22 mouse cellular contexts compared by ENCODE assay signal in the genomic region with DNA sequence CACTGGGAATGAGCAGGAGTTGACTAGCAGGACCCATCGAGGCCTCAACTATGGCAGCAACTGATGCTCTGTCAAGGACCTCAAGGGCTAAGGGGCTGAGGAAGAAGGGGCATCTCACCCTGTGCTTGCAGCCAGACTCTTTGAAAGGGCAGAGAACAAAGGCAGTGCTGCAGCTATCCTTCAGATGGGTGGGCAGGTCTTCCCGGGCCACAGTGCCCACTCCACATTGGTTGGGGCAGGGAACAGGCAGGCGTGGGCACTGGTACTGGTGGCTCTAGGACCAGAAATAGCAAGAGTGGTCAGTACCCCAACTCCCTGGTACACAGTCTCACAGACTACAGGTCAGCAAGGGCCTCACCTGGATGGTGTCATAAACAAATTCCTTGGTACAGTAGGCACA. TPM values are rescaled to one million over a fixed set of nuclear protein-coding genes. Genes with fewer than 3 reads are reported as not detected.
A peak's percentile ranks its signal among the peaks of the same experiment; 100 is the strongest.
DNase-seq lines count a peak whose midpoint lies in the region; ATAC-seq and TF ChIP-seq lines count a peak whose summit lies in the region.
"Had no signal": no experiment of that assay in that cellular context is flagged by ENCODE, and none has a peak within 500 bp of the region (broad histone marks: within the 10 kb centered on the region; RNA-seq: fewer than 3 reads in every experiment).

No protein-coding gene starts in this region.

- no peak for ATAC-seq in hindbrain, embryonic 16.5 days
- no peak for ATAC-seq in limb, embryonic 12.5 days (ENCODE audit: insufficient number of reproducible peaks, insufficient read depth, low FRiP score, low TSS enrichment, low read depth)
- no peak for ATAC-seq in stomach, embryonic 16.5 days (ENCODE audit: insufficient read depth, low FRiP score)
- ATAC-seq in stomach, postnatal 0 days (ENCODE audit: low FRiP score, low TSS enrichment): no peak
- ATAC-seq in CD4-positive, CD25-positive, alpha-beta regulatory T cell, adult 4 months: no peak
- ATAC-seq: Patski had no signal

- H3K4me3 ChIP-seq in hindbrain, embryonic 10.5 days: peak overlapping the region; percentile 4; the same call in 1 of the 2 replicates
- H3K4me3 ChIP-seq in hindbrain, embryonic 16.5 days (ENCODE audit: low read length): no peak overlapping the region
- no peak overlapping the region for H3K4me3 ChIP-seq in limb, embryonic 12.5 days (replicated peaks)
- no peak overlapping the region for H3K4me3 ChIP-seq in limb, embryonic 10.5 days
- H3K4me3 ChIP-seq in stomach, embryonic 16.5 days (replicated peaks; ENCODE audit: low read length): no peak overlapping the region
- no peak overlapping the region for H3K4me3 ChIP-seq in stomach, postnatal 0 days (ENCODE audit: low read depth, low read length)
- H3K4me3 ChIP-seq: erythroblast, embryonic 14.5 days; forebrain, embryonic 12.5 days; heart, embryonic 15.5 days; midbrain, embryonic 12.5 days had no signal

- H3K36me3 ChIP-seq in hindbrain, embryonic 10.5 days: peaks cover 80% of the 10 kb centered on the region
- peaks cover 25% of the 10 kb centered on the region for H3K36me3 ChIP-seq in hindbrain, embryonic 16.5 days (ENCODE audit: control insufficient read depth, insufficient read depth, low read length)
- peaks cover 76% of the 10 kb centered on the region for H3K36me3 ChIP-seq in limb, embryonic 12.5 days
- peaks cover 87% of the 10 kb centered on the region for H3K36me3 ChIP-seq in limb, embryonic 10.5 days
- H3K36me3 ChIP-seq in stomach, embryonic 16.5 days (ENCODE audit: control insufficient read depth, insufficient read depth, low read length): peaks cover 17% of the 10 kb centered on the region
- H3K36me3 ChIP-seq in stomach, postnatal 0 days (ENCODE audit: control insufficient read depth, insufficient read depth, low read length): peaks cover 22% of the 10 kb centered on the region

- no peaks in the 10 kb centered on the region for H3K27me3 ChIP-seq in hindbrain, embryonic 10.5 days (ENCODE audit: insufficient read depth, poor library complexity, severe bottlenecking)
- no peaks in the 10 kb centered on the region for H3K27me3 ChIP-seq in hindbrain, embryonic 16.5 days (replicated peaks; ENCODE audit: control insufficient read depth, insufficient read depth, low read length)
- no peaks in the 10 kb centered on the region for H3K27me3 ChIP-seq in limb, embryonic 12.5 days
- H3K27me3 ChIP-seq in limb, embryonic 10.5 days (ENCODE audit: low read depth, poor library complexity, severe bottlenecking): no peaks in the 10 kb centered on the region
- no peaks in the 10 kb centered on the region for H3K27me3 ChIP-seq in stomach, embryonic 16.5 days (ENCODE audit: control insufficient read depth, insufficient read depth, low read length)
- H3K27me3 ChIP-seq in stomach, postnatal 0 days (ENCODE audit: control insufficient read depth, insufficient read depth, low read length): no peaks in the 10 kb centered on the region
- H3K27me3 ChIP-seq: forebrain, embryonic 12.5 days; heart, embryonic 15.5 days; midbrain, embryonic 12.5 days; Patski had no signal

- TF ChIP-seq EP300 in stomach, postnatal 0 days (optimal IDR thresholded peaks at IDR 0.05): no peak

- H3K4me2 ChIP-seq in hindbrain, embryonic 16.5 days (ENCODE audit: low read length): no peak overlapping the region
- no peak overlapping the region for H3K4me2 ChIP-seq in limb, embryonic 12.5 days
- no peak overlapping the region for H3K4me2 ChIP-seq in stomach, embryonic 16.5 days (ENCODE audit: low read depth, low read length)
- no peak overlapping the region for H3K4me2 ChIP-seq in stomach, postnatal 0 days (replicated peaks; ENCODE audit: low read depth)
- H3K4me2 ChIP-seq: forebrain, embryonic 12.5 days; heart, embryonic 15.5 days; midbrain, embryonic 12.5 days had no signal

- H3K27ac ChIP-seq in hindbrain, embryonic 10.5 days: no peak overlapping the region
- no peak overlapping the region for H3K27ac ChIP-seq in hindbrain, embryonic 16.5 days (ENCODE audit: low read depth, low read length)
- H3K27ac ChIP-seq in limb, embryonic 12.5 days: 0 out of 2 replicates have a peak overlapping the region, but pooled peaks have one; percentile 41
- H3K27ac ChIP-seq in limb, embryonic 10.5 days: no peak overlapping the region
- H3K27ac ChIP-seq in stomach, embryonic 16.5 days (ENCODE audit: low read length): no peak overlapping the region
- H3K27ac ChIP-seq in stomach, postnatal 0 days (replicated peaks): no peak overlapping the region
- H3K27ac ChIP-seq: forebrain, embryonic 12.5 days; heart, embryonic 15.5 days; liver, embryonic 14.5 days; midbrain, embryonic 12.5 days had no signal

- 90% methylated on average over 3 of the region's 3 CpGs for WGBS in hindbrain, embryonic 10.5 days
- WGBS in hindbrain, embryonic 16.5 days: 70% methylated on average over 3 of the region's 3 CpGs
- 91% methylated on average over 3 of the region's 3 CpGs for WGBS in limb, embryonic 12.5 days
- 90% methylated on average over 3 of the region's 3 CpGs for WGBS in limb, embryonic 10.5 days
- 87% methylated on average over 3 of the region's 3 CpGs for WGBS in stomach, embryonic 16.5 days
- 82% methylated on average over 3 of the region's 3 CpGs for WGBS in stomach, postnatal 0 days

- no peak for DNase-seq in hindbrain, embryonic 10.5 days (ENCODE audit: low spot score)
- DNase-seq in limb, embryonic 10.5 days (ENCODE audit: low spot score): no peak
- DNase-seq in stomach, postnatal 0 days (ENCODE audit: low spot score): no peak
- no peak for DNase-seq in embryo, embryonic 9.5 days (ENCODE audit: extremely low spot score)
- DNase-seq: adrenal gland, postnatal 36 days; cerebellum, adult 11 months; gastrocnemius, postnatal 25 days; heart, postnatal 36 days; kidney, adult 2 months; layer of hippocampus, adult 9-11 months; thymus, adult 18-20 months had no signal

- no peak for TF ChIP-seq CTCF in stomach, postnatal 0 days (IDR thresholded peaks at IDR 0.05; ENCODE audit: low read depth)

- no peaks in the 10 kb centered on the region for H3K9me3 ChIP-seq in hindbrain, embryonic 10.5 days
- H3K9me3 ChIP-seq in hindbrain, embryonic 16.5 days (ENCODE audit: control insufficient read depth, low read length): no peaks in the 10 kb centered on the region
- no peaks in the 10 kb centered on the region for H3K9me3 ChIP-seq in limb, embryonic 12.5 days
- no peaks in the 10 kb centered on the region for H3K9me3 ChIP-seq in limb, embryonic 10.5 days (replicated peaks)
- H3K9me3 ChIP-seq in stomach, embryonic 16.5 days (replicated peaks; ENCODE audit: control insufficient read depth, low read length): no peaks in the 10 kb centered on the region
- no peaks in the 10 kb centered on the region for H3K9me3 ChIP-seq in stomach, postnatal 0 days (ENCODE audit: control insufficient read depth, low read length)
- H3K9me3 ChIP-seq: forebrain, embryonic 12.5 days; G1E; heart, embryonic 15.5 days; midbrain, embryonic 12.5 days had no signal

- H3K9ac ChIP-seq in hindbrain, embryonic 16.5 days (ENCODE audit: low read depth, low read length): no peak overlapping the region
- 0 out of 2 replicates have a peak overlapping the region, but pooled peaks have one; percentile 4 for H3K9ac ChIP-seq in limb, embryonic 12.5 days (replicated peaks)
- H3K9ac ChIP-seq in stomach, embryonic 16.5 days (ENCODE audit: low read length): 0 out of 2 replicates have a peak overlapping the region, but pooled peaks have one; percentile 26
- no peak overlapping the region for H3K9ac ChIP-seq in stomach, postnatal 0 days (ENCODE audit: low read length)
- H3K9ac ChIP-seq: forebrain, embryonic 12.5 days; heart, embryonic 15.5 days; liver, embryonic 14.5 days; midbrain, embryonic 12.5 days had no signal

- peaks cover 47% of the 10 kb centered on the region for H3K4me1 ChIP-seq in hindbrain, embryonic 10.5 days (replicated peaks)
- peaks cover 25% of the 10 kb centered on the region for H3K4me1 ChIP-seq in hindbrain, embryonic 16.5 days (ENCODE audit: control insufficient read depth, insufficient read depth, low read depth, low read length)
- peaks cover 52% of the 10 kb centered on the region for H3K4me1 ChIP-seq in limb, embryonic 12.5 days (replicated peaks)
- peaks cover 38% of the 10 kb centered on the region for H3K4me1 ChIP-seq in limb, embryonic 10.5 days
- H3K4me1 ChIP-seq in stomach, embryonic 16.5 days (ENCODE audit: control insufficient read depth, insufficient read depth, low read length): peaks cover 23% of the 10 kb centered on the region
- H3K4me1 ChIP-seq in stomach, postnatal 0 days (replicated peaks; ENCODE audit: control insufficient read depth, insufficient read depth): peaks cover 8% of the 10 kb centered on the region

RNA-seq across cellular contexts. Expression of a gene that starts 4.7 kb away (rescaled TPM):
- polyA plus RNA-seq in hindbrain, embryonic 10.5 days (2016; fragmentation: Nextera tagmentation; extraction: Ambion mirVana): 124 and 163 TPM in 2 replicates
- polyA plus RNA-seq in hindbrain, embryonic 16.5 days (2015; fragmentation: Nextera tagmentation; extraction: Ambion mirVana): 80.1 and 97.4 TPM in 2 replicates
- 115 and 128 TPM in 2 replicates for polyA plus RNA-seq in limb, embryonic 12.5 days (2016; fragmentation: Nextera tagmentation; extraction: Ambion mirVana)
- 178 and 181 TPM in 2 replicates for polyA plus RNA-seq in limb, embryonic 10.5 days (2016; fragmentation: Nextera tagmentation; extraction: Ambion mirVana)
- polyA plus RNA-seq in stomach, embryonic 16.5 days (2015; fragmentation: Nextera tagmentation; extraction: Ambion mirVana): 50.9 and 55.1 TPM in 2 replicates
- 22.4 and 26.9 TPM in 2 replicates for polyA plus RNA-seq in stomach, postnatal 0 days (2015; fragmentation: Nextera tagmentation; extraction: Ambion mirVana)
- 1 to 10 TPM; 3.3 to 6.7 TPM for polyA plus RNA-seq in CD4-positive, CD25-positive, alpha-beta regulatory T cell, adult 4 months (2017; shearing (Covaris generic))

RNA-seq across cellular contexts. Expression of a gene that starts 15.8 kb away (rescaled TPM):
- 11.3 and 12.1 TPM in 2 replicates for polyA plus RNA-seq in hindbrain, embryonic 10.5 days (2016; fragmentation: Nextera tagmentation; extraction: Ambion mirVana)
- 7.1 and 7.7 TPM in 2 replicates for polyA plus RNA-seq in hindbrain, embryonic 16.5 days (2015; fragmentation: Nextera tagmentation; extraction: Ambion mirVana)
- polyA plus RNA-seq in limb, embryonic 12.5 days (2016; fragmentation: Nextera tagmentation; extraction: Ambion mirVana): 18.3 and 20.4 TPM in 2 replicates
- polyA plus RNA-seq in limb, embryonic 10.5 days (2016; fragmentation: Nextera tagmentation; extraction: Ambion mirVana): 17.3 and 19.9 TPM in 2 replicates
- polyA plus RNA-seq in stomach, embryonic 16.5 days (2015; fragmentation: Nextera tagmentation; extraction: Ambion mirVana): 16.7 and 19.0 TPM in 2 replicates
- 6.4 and 7.4 TPM in 2 replicates for polyA plus RNA-seq in stomach, postnatal 0 days (2015; fragmentation: Nextera tagmentation; extraction: Ambion mirVana)
- polyA plus RNA-seq in CD4-positive, CD25-positive, alpha-beta regulatory T cell, adult 4 months (2017; shearing (Covaris generic)): 10 to 100 TPM; 10.4 to 12.2 TPM

RNA-seq across cellular contexts. Expression of a gene that starts 15.8 kb away (rescaled TPM):
- polyA plus RNA-seq in hindbrain, embryonic 10.5 days (2016; fragmentation: Nextera tagmentation; extraction: Ambion mirVana): 7.0 and 8.9 TPM in 2 replicates
- 19.7 and 20.1 TPM in 2 replicates for polyA plus RNA-seq in hindbrain, embryonic 16.5 days (2015; fragmentation: Nextera tagmentation; extraction: Ambion mirVana)
- polyA plus RNA-seq in limb, embryonic 12.5 days (2016; fragmentation: Nextera tagmentation; extraction: Ambion mirVana): 11.6 and 11.9 TPM in 2 replicates
- 10.0 and 13.1 TPM in 2 replicates for polyA plus RNA-seq in limb, embryonic 10.5 days (2016; fragmentation: Nextera tagmentation; extraction: Ambion mirVana)
- polyA plus RNA-seq in stomach, embryonic 16.5 days (2015; fragmentation: Nextera tagmentation; extraction: Ambion mirVana): 32.5 and 32.8 TPM in 2 replicates
- polyA plus RNA-seq in stomach, postnatal 0 days (2015; fragmentation: Nextera tagmentation; extraction: Ambion mirVana): 41.3 and 45.6 TPM in 2 replicates
- polyA plus RNA-seq in CD4-positive, CD25-positive, alpha-beta regulatory T cell, adult 4 months (2017; shearing (Covaris generic)): 1 to 10 TPM; 2.9 to 3.6 TPM

RNA-seq across cellular contexts. Expression of a gene that starts 22.7 kb away (rescaled TPM):
- polyA plus RNA-seq in hindbrain, embryonic 10.5 days (2016; fragmentation: Nextera tagmentation; extraction: Ambion mirVana): 1,007 and 1,099 TPM in 2 replicates
- 662 and 677 TPM in 2 replicates for polyA plus RNA-seq in hindbrain, embryonic 16.5 days (2015; fragmentation: Nextera tagmentation; extraction: Ambion mirVana)
- 1,381 and 1,432 TPM in 2 replicates for polyA plus RNA-seq in limb, embryonic 12.5 days (2016; fragmentation: Nextera tagmentation; extraction: Ambion mirVana)
- polyA plus RNA-seq in limb, embryonic 10.5 days (2016; fragmentation: Nextera tagmentation; extraction: Ambion mirVana): 1,157 and 1,293 TPM in 2 replicates
- 1,025 and 1,263 TPM in 2 replicates for polyA plus RNA-seq in stomach, embryonic 16.5 days (2015; fragmentation: Nextera tagmentation; extraction: Ambion mirVana)
- polyA plus RNA-seq in stomach, postnatal 0 days (2015; fragmentation: Nextera tagmentation; extraction: Ambion mirVana): 1,145 and 1,168 TPM in 2 replicates
- polyA plus RNA-seq in CD4-positive, CD25-positive, alpha-beta regulatory T cell, adult 4 months (2017; shearing (Covaris generic)): 1,000 to 10,000 TPM; 3,408 to 3,991 TPM

RNA-seq across cellular contexts. Expression of a gene that starts 27.6 kb away (rescaled TPM):
- 71.8 and 80.5 TPM in 2 replicates for polyA plus RNA-seq in hindbrain, embryonic 10.5 days (2016; fragmentation: Nextera tagmentation; extraction: Ambion mirVana)
- 57.3 and 60.3 TPM in 2 replicates for polyA plus RNA-seq in hindbrain, embryonic 16.5 days (2015; fragmentation: Nextera tagmentation; extraction: Ambion mirVana)
- polyA plus RNA-seq in limb, embryonic 12.5 days (2016; fragmentation: Nextera tagmentation; extraction: Ambion mirVana): 149 and 157 TPM in 2 replicates
- polyA plus RNA-seq in limb, embryonic 10.5 days (2016; fragmentation: Nextera tagmentation; extraction: Ambion mirVana): 139 and 141 TPM in 2 replicates
- 88.3 and 90.9 TPM in 2 replicates for polyA plus RNA-seq in stomach, embryonic 16.5 days (2015; fragmentation: Nextera tagmentation; extraction: Ambion mirVana)
- polyA plus RNA-seq in stomach, postnatal 0 days (2015; fragmentation: Nextera tagmentation; extraction: Ambion mirVana): 59.0 and 61.4 TPM in 2 replicates
- polyA plus RNA-seq in CD4-positive, CD25-positive, alpha-beta regulatory T cell, adult 4 months (2017; shearing (Covaris generic)): not detected

Comparison
In these comparisons a context has a peak if more than half of its experiments do, and no peak if none do; other contexts are left out.
1. H3K9ac ChIP-seq: peak in limb, embryonic 12.5 days (single experiment) and stomach, embryonic 16.5 days (single experiment); none in hindbrain, embryonic 16.5 days (single experiment) and stomach, postnatal 0 days (single experiment).